Mouse (Mus musculus): ENCODE data around the gene Mep1a.
"Not testable (repeated sequence)": the region's sequence is repeated elsewhere in the genome, so short reads cannot be mapped to it uniquely, and the experiment has no call there.

GRCm38 (mm10) chr17:43490371-43490770, 12.2 kb downstream of the Mep1a start:
- TF ChIP-seq EP300 (IDR thresholded peaks at IDR 0.05; ENCODE audit: insufficient read depth, low read depth, low read length); CTCF (IDR thresholded peaks at IDR 0.05); POLR2A (IDR thresholded peaks at IDR 0.05; ENCODE audit: insufficient read depth, low read depth, low read length): not testable (repeated sequence)
